Mouse (Mus musculus) midbrain, embryonic 11.5 days (tissue): Measurements from ENCODE around the gene Plekhm3. TPM values are rescaled to one million over a fixed set of nuclear protein-coding genes. Genes with fewer than 3 reads are reported as not detected.

Source experiments
- ATAC-seq: fragments of 200-750 bp; cut with Nextera tagmentation; 2 replicates; pipeline ENCODE4 v1.8.0; 2017; ENCODE audit warnings: moderate TSS enrichment, moderate library complexity; ENCODE audit not compliant: low FRiP score
- DNase-seq: peaks from one replicate; pipeline ENCODE4 v3.0.0; 2015; ENCODE audit warnings: low spot score; ENCODE audit errors: missing footprints
- H3K27ac ChIP-seq: fragments of 300-500 bp; sonication (generic); 2 replicates; pipeline ENCODE4 v1.5.1; 2014; ENCODE audit warnings: low read depth, low read length
- H3K27me3 ChIP-seq: fragments of 300-500 bp; sonication (generic); 2 replicates; pipeline ENCODE4 v1.6.1; 2014; ENCODE audit warnings: mild to moderate bottlenecking, low read length, moderate library complexity, mixed read lengths; ENCODE audit not compliant: control insufficient read depth, insufficient read depth
- H3K36me3 ChIP-seq: fragments of 300-500 bp; sonication (generic); 2 replicates; pipeline ENCODE4 v1.6.1; 2014; ENCODE audit warnings: mild to moderate bottlenecking, low read length, moderate library complexity, mixed read lengths; ENCODE audit not compliant: control insufficient read depth, insufficient read depth
- H3K4me1 ChIP-seq: fragments of 300-500 bp; sonication (generic); 2 replicates; pipeline ENCODE4 v1.6.1; 2014; ENCODE audit warnings: low read length; ENCODE audit not compliant: control insufficient read depth, insufficient read depth
- H3K4me2 ChIP-seq: fragments of 300-500 bp; sonication (generic); 2 replicates; pipeline ENCODE4 v1.6.1; 2014; ENCODE audit warnings: mild to moderate bottlenecking, moderate library complexity
- H3K4me3 ChIP-seq: fragments of 300-500 bp; sonication (generic); 2 replicates; pipeline ENCODE4 v1.5.1; 2014; ENCODE audit warnings: low read depth, low read length
- H3K9ac ChIP-seq: fragments of 300-500 bp; sonication (generic); 2 replicates; pipeline ENCODE4 v1.6.1; 2014; ENCODE audit warnings: low read length
- H3K9me3 ChIP-seq: fragments of 300-500 bp; sonication (generic); 2 replicates; pipeline ENCODE4 v1.6.1; 2016; ENCODE audit warnings: low read length; ENCODE audit not compliant: control insufficient read depth
- WGBS: fragments of 180-500 bp; shearing (Covaris S2); extraction: QIAGEN DNeasy Blood & Tissue Kit; methylation state at CpG from one replicate; pipeline ENCODE4 v1.1.7; 2014; 5-methylcytosine and 5-hydroxymethylcytosine counted together
- polyA plus RNA-seq: library from polyadenylated mRNA; unstranded; fragments of >200 nt; fragmentation: Nextera tagmentation; extraction: Ambion mirVana; gene quantifications from 2 replicates; pipeline ENCODE4 v1.2.1, GENCODE M21; 2014

Plekhm3 gene
- polyA plus RNA-seq, 1 experiment from 2014 or later = 5.6 TPM

DNA sequence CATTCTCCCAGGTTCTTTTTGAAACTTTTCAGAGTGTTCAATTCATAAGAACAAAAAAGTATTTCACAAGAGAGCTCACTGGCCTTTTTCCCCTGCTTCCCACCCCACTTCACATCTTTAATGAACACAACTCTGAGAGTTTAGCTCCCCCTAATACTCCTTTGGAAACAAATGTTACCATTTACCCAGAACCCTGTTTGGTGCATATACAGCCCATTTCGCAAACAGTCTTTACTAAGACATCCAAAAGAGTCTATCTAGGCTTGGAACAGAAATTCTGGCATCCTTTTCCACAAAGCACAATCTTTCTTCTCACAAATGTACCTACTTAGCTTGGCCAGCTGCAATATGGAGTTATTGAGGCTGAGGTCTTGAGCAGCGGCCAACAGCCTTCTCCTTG, 59.1 kb downstream of the Plekhm3 start:
- no peak overlapping the region for H3K9ac ChIP-seq
- no peak overlapping the region for H3K27ac ChIP-seq
- H3K36me3 ChIP-seq = no peaks in the 10 kb centered on the region
- 92% methylated on average over 2 of the region's 2 CpGs for WGBS
- ATAC-seq (no peak), DNase-seq (no peak)
- H3K4me3 ChIP-seq = no peak overlapping the region
- H3K9me3 ChIP-seq = no peaks in the 10 kb centered on the region
- no peak overlapping the region for H3K4me2 ChIP-seq
- no peaks in the 10 kb centered on the region for H3K4me1 ChIP-seq
- H3K27me3 ChIP-seq = no peaks in the 10 kb centered on the region

DNA sequence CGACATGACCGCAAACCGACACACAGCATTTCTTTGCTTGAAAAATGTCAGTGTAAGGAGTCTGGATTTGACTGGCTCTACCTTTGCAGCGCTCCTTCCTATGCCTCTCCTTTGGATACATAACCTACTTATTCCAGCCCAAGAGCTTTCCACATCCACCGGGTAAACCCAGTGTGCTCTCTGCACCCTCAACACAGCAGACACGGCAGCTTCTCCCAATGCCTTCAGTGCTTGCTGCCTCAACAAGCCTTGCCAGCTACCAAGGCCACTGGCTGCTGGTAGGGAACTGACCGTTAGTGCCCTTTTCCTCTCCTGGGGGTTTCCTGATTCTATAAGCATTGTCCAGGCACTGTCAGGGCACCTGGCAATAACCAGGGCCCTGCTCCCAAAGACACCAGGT, 62.8 kb downstream of the Plekhm3 start:
- H3K4me2 ChIP-seq = no peak overlapping the region
- ATAC-seq (no peak), DNase-seq (no peak)
- WGBS = 94% methylated on average over 7 of the region's 7 CpGs
- no peak overlapping the region for H3K27ac ChIP-seq
- no peak overlapping the region for H3K4me3 ChIP-seq
- no peaks in the 10 kb centered on the region for H3K27me3 ChIP-seq
- no peaks in the 10 kb centered on the region for H3K4me1 ChIP-seq
- H3K36me3 ChIP-seq = no peaks in the 10 kb centered on the region
- H3K9me3 ChIP-seq = no peaks in the 10 kb centered on the region
- H3K9ac ChIP-seq = no peak overlapping the region

DNA sequence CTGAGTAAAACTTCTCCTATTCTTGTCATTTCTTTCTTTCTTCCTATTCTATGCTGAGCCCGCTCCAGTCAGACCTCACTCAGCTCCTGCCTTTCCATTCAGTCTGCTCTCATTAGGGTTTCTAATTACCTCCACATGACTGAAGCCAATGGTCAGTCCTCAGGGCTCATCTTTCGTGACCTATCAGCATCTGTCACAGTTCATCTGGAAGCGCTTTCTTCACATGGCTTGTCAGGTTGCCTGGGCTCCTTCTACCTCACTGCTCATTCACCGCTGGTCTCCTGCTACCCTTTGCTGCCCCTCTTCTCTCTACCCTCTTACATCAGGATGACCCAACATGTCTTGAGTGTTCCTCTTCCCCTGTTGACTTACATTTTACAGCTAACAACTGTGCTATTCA, 65.3 kb downstream of the Plekhm3 start:
- Histone ChIP-seq H3K36me3 (no peaks in the 10 kb centered on the region), H3K4me2 (no peak overlapping the region), H3K4me3 (no peak overlapping the region), H3K27ac (no peak overlapping the region), H3K27me3 (no peaks in the 10 kb centered on the region), H3K9me3 (no peaks in the 10 kb centered on the region), H3K9ac (no peak overlapping the region), H3K4me1 (no peaks in the 10 kb centered on the region)
- 63% methylated on average over 4 of the region's 4 CpGs for WGBS
- ATAC-seq (no peak), DNase-seq (no peak)

DNA sequence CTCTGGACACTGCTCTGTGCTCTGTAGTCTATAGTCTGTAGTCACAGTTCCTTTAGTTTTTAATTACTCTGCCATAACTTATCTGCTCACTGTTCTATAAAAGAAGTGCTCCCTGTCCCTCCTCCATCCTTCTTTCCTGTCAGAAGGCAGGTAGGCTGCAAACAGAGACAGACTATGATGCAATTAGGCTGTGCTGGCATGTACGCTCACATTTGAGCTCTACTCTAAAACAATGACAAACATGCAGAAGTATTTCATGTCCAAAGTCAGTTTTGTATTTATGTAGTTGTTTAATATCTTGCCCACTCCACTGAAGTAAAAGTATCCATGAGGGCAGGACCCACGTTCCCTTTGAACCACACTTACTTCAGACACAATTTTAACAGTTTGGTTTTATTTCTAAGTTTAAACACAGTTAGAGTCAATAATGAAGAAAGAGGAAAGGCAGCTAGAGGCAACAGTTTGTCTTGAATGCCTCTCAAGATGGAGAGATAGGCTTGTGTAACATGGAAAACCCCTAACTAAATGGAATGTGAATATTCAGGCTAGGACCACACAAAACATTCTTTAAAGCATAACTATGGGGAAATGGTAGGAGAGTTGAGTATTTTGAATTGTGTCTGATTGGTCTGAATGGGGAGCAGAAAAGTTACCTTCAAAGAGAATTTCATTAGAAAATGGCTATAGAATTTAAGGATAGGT, 69.0 kb downstream of the Plekhm3 start:
- no peak overlapping the region for H3K27ac ChIP-seq
- no peaks in the 10 kb centered on the region for H3K36me3 ChIP-seq
- no peak overlapping the region for H3K4me3 ChIP-seq
- H3K4me1 ChIP-seq = no peaks in the 10 kb centered on the region
- H3K27me3 ChIP-seq = no peaks in the 10 kb centered on the region
- no peak overlapping the region for H3K4me2 ChIP-seq
- 90% methylated on average over 2 of the region's 2 CpGs for WGBS
- no peak for ATAC-seq
- no peaks in the 10 kb centered on the region for H3K9me3 ChIP-seq
- H3K9ac ChIP-seq = no peak overlapping the region
- DNase-seq = no peak

DNA sequence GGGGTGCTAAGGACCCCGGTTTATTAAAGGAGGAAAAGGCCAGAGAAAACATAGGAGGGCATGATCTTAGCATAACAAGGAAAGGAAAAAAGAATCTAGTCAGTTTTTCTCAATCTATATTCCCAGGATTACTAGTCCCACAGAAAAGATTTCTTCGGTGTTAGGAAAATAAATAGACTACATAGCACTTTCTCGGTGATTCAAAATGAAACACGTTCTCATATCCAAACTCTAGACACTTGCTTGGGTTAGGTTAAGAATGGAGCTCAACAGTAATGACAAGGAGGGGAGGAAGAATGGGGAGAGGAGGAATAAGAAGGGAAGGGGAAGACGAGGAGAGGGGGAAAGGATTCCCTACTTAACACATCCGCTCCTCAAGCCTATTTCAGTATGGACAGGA, 69.9 kb downstream of the Plekhm3 start:
- ATAC-seq (no peak), DNase-seq (no peak)
- H3K9ac ChIP-seq = no peak overlapping the region
- no peaks in the 10 kb centered on the region for H3K9me3 ChIP-seq
- no peaks in the 10 kb centered on the region for H3K36me3 ChIP-seq
- no peak overlapping the region for H3K27ac ChIP-seq
- no peaks in the 10 kb centered on the region for H3K27me3 ChIP-seq
- no peak overlapping the region for H3K4me3 ChIP-seq
- WGBS = 91% methylated on average over 6 of the region's 6 CpGs
- no peak overlapping the region for H3K4me2 ChIP-seq
- no peaks in the 10 kb centered on the region for H3K4me1 ChIP-seq

DNA sequence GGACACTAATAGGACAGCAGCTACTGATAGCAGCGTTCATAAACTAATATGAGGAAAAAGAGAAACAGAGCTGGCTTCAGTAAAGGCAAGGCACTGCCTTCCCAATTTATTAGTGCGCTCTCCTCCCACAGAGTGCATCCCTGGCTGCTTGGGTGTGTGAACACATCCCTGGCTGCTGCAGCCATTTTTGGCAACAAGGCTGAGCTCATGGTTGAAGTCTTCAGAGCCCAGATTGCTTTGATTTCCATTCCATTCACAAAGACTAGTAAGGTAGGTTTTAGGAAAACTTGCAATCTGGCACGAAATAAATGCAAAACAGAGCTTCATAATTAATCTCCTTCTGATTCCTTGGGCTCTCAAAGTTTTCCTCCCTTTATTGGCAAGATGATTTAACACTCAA, 71.3 kb downstream of the Plekhm3 start:
- no peak overlapping the region for H3K9ac ChIP-seq
- H3K27ac ChIP-seq = no peak overlapping the region
- no peak overlapping the region for H3K4me2 ChIP-seq
- DNase-seq (no peak), ATAC-seq (no peak)
- H3K9me3 ChIP-seq = no peaks in the 10 kb centered on the region
- no peaks in the 10 kb centered on the region for H3K36me3 ChIP-seq
- H3K4me1 ChIP-seq = no peaks in the 10 kb centered on the region
- no peak overlapping the region for H3K4me3 ChIP-seq
- no peaks in the 10 kb centered on the region for H3K27me3 ChIP-seq
- 74% methylated on average over 3 of the region's 3 CpGs for WGBS

DNA sequence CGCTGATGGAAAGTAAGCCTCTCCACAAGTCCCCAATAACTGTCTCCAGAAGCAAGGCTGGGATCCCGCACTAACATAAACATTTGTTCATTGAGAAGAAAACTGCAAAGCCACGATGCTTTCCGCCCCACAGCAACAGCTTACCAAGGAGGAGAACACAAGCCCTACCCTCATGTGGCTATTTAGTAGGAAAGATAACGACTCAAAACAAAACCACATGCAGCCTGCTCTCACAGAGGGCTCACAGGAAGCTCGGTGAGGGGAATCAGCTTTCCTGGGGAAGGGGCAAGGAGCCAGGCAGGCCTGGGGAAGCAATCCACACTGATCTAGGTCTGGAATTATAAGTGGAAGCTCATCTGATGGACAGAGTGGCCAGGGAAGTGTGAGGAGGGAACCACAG, 72.6 kb downstream of the Plekhm3 start:
- WGBS = 46% methylated on average over 6 of the region's 6 CpGs
- DNase-seq (peak; percentile 85), ATAC-seq (no peak)
- Histone ChIP-seq H3K27me3 (no peaks in the 10 kb centered on the region), H3K4me2 (no peak overlapping the region), H3K9me3 (no peaks in the 10 kb centered on the region), H3K4me3 (no peak overlapping the region), H3K36me3 (no peaks in the 10 kb centered on the region), H3K4me1 (no peaks in the 10 kb centered on the region), H3K9ac (no peak overlapping the region), H3K27ac (no peak overlapping the region)

DNA sequence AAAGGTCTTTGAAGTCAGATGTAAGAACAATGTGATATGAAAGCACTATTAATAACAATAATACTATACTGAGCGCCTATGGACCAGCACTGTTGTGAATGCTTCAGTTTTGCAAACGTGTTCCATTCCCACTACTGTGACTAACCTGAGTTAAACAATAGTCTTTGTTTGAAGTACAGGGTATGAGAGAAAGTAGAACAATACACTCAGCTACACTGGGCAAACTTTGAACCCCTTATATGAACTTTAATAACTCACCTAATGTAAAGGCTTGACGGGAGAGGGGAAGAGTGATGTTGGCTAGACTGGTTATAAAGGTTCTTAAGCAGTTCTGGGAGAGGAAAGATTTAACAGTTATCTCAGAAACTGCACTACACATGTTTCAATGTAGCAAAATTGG, 76.0 kb downstream of the Plekhm3 start:
- Histone ChIP-seq H3K9me3 (no peaks in the 10 kb centered on the region), H3K9ac (no peak overlapping the region), H3K4me1 (no peaks in the 10 kb centered on the region), H3K36me3 (no peaks in the 10 kb centered on the region), H3K4me3 (no peak overlapping the region), H3K4me2 (no peak overlapping the region), H3K27ac (no peak overlapping the region), H3K27me3 (no peaks in the 10 kb centered on the region)
- 85% methylated on average over 3 of the region's 3 CpGs for WGBS
- DNase-seq = no peak
- no peak for ATAC-seq

DNA sequence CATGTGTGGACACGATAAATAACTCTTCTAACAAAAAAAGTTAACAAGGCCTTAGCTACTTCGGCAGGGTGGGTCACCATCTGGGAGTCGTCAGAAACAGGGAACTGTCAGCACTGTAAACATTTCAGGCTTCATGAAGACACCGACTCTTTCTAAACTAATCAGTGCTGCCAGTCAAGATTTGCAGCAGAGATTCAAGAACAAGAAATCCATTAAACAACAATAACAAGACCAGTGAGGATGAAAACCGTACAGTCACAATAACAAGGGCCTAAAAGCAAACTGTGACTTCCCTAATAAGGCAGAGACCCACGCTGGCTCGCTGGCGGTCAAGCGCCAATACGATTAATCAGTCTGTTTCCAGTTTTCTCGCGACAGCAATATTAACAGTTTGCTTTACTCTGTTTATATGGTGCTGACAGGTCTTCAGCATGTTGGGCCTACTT, 77.8 kb downstream of the Plekhm3 start:
- no peak overlapping the region for H3K9ac ChIP-seq
- WGBS = 83% methylated on average over 12 of the region's 12 CpGs

More for the DNA sequence above, 77.8 kb downstream of the Plekhm3 start:
- no peaks in the 10 kb centered on the region for H3K9me3 ChIP-seq
- H3K4me3 ChIP-seq = no peak overlapping the region
- no peaks in the 10 kb centered on the region for H3K36me3 ChIP-seq
- DNase-seq (no peak), ATAC-seq (no peak)
- H3K4me1 ChIP-seq = no peaks in the 10 kb centered on the region
- no peak overlapping the region for H3K4me2 ChIP-seq
- H3K27ac ChIP-seq = no peak overlapping the region
- H3K27me3 ChIP-seq = no peaks in the 10 kb centered on the region
